Mouse (Mus musculus) NIH3T3 (cell line): Measurements from ENCODE around the gene Tbxas1.

ENCODE experiments used
- DNase-seq: peaks from one replicate; pipeline ENCODE4 v3.0.0-alpha.2; 2012; ENCODE audit warnings: low read depth

Tbxas1 gene

GRCm38 (mm10) chr6:39051799-39052556, 176.8 kb downstream of the Tbxas1 start:
- DNase-seq, result no peak

- no peak for DNase-seq
Measured at GRCm38 (mm10) chr6:39052636-39053035, 177.4 kb downstream of the Tbxas1 start.

DNA sequence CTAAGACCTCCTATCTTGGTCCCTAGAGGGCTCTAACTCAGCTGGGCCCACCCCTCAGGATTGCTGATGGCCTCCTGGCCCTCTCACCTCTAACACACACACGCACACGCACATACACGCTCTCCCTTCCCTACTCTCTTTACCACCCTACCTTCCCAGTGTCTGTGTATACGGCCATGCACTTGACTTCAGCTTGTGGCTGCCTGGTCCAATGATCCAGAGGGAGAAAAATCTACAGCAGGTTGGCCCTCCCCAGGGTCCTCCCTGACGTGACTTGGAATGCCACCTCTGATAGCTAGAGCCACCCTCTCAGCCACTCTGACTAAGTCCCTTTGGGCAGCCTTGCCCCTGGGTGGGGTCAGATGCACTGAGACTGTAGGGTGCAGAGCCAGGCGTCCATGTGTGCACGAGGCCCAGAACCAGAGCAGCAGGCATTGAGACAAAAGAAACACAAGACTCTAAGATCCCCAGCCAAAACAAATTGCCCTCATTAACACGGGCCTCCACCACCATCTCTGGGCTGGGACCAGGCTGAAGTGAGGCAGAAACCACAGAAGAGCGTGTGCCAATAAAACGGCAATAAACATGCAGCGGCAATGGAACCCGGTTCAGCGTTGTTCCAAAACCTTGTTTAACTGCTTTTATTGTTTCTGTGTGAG, 179.1 kb downstream of the Tbxas1 start:
- DNase-seq, result no peak

DNA sequence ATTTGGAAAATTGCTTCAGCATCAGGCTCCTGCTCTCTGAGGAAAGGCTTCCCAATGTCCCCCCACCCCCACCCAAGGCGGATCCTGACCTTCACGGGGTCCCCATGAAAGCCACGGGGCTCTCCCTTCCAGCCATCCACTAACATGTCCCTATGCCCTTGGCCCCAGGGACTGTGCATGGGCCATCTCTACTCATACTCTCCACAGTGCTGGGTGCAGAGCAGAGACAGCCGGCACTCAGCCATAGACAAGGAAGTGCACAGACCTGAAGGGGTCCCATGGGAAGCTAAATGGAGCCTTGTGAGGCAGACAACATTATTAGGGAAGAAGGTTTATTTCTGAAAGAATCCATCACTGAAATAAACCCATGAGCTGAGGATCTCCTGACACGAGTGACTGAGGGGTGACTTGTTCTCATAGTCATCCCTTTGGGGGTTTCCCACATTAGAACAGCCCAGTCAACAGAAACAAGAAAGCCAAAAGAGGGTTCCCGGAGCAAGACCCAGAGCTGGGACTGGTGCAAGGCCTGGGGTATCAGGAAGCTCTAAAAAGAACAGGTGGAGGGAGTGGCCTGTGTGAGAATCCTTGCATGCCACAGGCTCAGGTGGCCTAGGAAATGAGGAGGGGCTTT, 179.8 kb downstream of the Tbxas1 start:
- no peak for DNase-seq

DNA sequence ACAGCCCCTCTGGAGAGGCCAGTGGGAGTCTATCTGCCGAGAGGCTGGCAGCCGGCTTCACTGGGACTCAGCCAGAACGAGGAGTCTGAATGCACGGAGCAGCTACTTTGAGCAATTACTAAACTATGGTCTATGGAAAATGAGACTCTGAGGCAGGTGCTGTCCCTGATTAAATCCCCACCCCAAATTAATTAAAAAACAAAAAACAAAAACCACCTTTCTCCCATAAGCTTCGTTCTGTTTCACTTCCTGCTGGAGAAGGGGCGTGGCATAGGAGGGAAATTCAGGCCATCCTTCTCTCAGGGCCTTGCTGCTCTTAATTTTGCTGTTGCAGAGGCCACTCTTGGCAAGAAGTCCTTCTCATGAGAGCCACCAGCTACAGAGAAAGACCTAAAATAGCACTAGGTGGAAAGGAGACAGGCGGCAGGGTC, 180.6 kb downstream of the Tbxas1 start:
- no peak for DNase-seq

- no peak for DNase-seq
Measured at GRCm38 (mm10) chr6:39057161-39057560, 182.0 kb downstream of the Tbxas1 start.

- DNase-seq, result peak; percentile 33
Measured at GRCm38 (mm10) chr6:39058389-39058788, 183.2 kb downstream of the Tbxas1 start.

GRCm38 (mm10) chr6:39058936-39059335, 183.7 kb downstream of the Tbxas1 start:
- DNase-seq, result no peak

- no peak for DNase-seq
Measured at GRCm38 (mm10) chr6:39059547-39060497, 184.6 kb downstream of the Tbxas1 start.

DNA sequence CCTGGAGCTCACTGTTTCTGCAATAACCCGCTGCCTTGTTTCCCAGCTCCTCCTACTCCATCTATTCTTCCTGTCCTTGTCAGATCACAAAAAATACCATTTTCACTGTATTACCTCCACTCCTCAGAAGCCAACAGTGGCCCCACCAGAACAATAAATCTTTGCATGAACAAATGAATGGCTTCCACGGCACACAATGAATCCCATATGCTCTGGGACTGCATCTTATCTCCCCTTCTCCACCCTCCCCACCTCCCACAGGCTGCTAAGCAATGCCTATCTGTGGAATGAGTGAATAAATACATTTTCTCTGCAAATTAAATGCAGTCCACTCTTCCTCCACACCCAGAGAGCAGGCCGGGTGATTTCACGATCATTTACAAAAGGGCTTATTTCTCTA, 186.0 kb downstream of the Tbxas1 start:
- no peak for DNase-seq

DNA sequence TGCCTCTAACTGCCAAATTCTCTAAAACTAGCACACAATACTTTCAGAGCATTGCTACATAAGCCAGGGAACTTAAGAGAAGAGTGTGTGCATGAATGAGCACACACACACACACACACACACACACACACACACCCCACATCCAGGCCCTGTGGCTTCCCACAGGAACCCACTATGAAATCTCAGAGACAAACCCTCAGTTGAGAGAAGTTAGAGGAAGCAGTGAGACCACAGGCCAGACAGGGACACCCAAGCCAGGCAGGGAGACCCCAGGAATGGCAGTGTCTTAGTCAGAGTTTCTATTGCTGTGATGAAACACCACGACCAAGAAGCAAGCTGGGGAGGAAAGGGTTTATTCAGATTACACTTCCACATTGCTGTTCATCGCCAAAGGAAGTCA, 188.3 kb downstream of the Tbxas1 start:
- no peak for DNase-seq

GRCm38 (mm10) chr6:39066935-39067578, 191.9 kb downstream of the Tbxas1 start:
- DNase-seq, result peak; percentile 97

DNA sequence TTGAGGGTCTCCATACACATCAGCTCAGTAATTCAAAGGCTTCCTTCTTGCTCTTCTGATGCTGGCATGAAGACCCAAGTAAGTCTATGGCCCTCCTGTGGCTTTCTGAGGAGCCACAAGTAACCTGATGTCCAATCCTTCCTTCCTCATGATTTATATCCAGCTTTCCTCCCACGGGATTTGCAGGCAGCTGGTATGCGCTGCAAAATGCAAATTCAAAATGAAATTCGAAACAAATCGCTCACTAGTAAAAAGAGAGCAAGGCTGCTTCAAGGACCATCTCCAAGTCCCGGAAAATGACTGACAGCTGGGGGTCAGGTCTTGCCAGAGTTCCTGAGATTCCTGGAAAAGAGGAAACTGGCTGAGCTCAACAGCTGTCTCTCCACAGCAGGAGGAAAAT, 197.5 kb downstream of the Tbxas1 start:
- peak; percentile 61 for DNase-seq

DNA sequence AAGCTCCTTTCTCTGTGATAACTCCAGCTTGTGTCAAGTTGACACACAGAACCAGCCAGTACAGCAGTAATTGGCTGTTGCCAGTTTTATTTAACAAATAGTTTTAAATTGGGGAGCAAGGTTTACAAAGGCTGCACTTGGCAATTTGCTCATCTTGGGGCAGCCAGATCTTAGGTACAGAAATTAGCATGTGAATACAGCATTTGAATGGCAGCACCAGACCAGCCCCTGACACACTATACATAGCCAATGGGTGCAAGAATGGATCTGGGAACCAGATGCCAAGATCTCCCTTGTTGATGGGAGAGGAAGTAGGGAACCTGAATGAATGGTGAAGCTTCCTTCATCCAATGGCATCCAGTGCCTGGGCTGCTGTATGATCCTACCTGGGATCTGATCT, 199.0 kb downstream of the Tbxas1 start:
- DNase-seq, result no peak

DNA sequence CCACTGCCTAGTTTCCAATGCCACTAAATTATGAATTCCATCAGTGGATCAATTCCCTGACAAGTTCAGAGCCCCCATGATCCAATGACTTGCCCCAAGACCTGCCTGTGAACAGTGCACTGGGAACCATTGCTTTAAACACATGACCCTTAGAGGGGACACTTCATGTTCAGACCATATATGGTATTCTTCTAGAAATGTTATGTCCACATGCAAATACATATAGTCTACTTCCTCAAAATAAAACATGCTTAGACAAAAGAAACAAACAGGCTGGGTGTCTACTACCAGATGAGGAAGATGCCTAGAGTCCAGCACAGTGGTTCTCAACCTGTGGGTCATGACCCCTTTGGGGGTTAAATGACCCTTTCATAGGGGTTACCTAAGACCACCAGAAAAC, 201.3 kb downstream of the Tbxas1 start:
- no peak for DNase-seq

- no peak for DNase-seq
Measured at GRCm38 (mm10) chr6:39104631-39105030, 229.4 kb downstream of the Tbxas1 start.

GRCm38 (mm10) chr6:39106812-39107211, 231.6 kb downstream of the Tbxas1 start:
- DNase-seq, result peak; percentile 26

GRCm38 (mm10) chr6:39112701-39113100, 237.5 kb downstream of the Tbxas1 start:
- no peak for DNase-seq

- no peak for DNase-seq
Measured at GRCm38 (mm10) chr6:39113141-39113540, 237.9 kb downstream of the Tbxas1 start.

DNA sequence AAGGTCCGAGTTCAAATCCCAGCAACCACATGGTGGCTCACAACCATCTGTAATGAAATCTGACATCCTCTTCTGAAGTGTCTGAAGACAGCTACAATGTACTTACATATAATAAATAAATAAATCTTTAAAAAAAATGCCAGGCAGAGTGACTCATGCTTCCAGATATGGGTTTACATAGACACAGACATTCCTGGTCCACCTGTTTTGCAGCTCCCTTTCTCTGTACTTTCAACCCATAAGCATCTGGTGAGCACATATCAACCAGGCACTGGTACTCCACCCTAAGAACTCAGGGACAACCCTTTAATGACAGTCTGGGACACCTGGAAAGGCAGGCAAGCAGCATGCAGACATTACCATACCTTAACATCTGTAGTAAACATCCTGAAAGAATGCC, 240.2 kb downstream of the Tbxas1 start:
- no peak for DNase-seq
